Mouse (Mus musculus) liver, embryonic 12.5 days (tissue): ENCODE measurements around the gene Zfp493. TPM values are rescaled to one million over a fixed set of nuclear protein-coding genes. Genes with fewer than 3 reads are reported as not detected.
A peak's percentile ranks its signal among the peaks of the same experiment; 100 is the strongest.
"Not testable (repeated sequence)": the region's sequence is repeated elsewhere in the genome, so short reads cannot be mapped to it uniquely, and the experiment has no call there.

Experiments
- ATAC-seq: fragments of 200-750 bp; cut with Nextera tagmentation; 2 replicates; pipeline ENCODE4 v1.8.0; 2017; ENCODE audit warnings: moderate number of reproducible peaks, mild to moderate bottlenecking, moderate library complexity
- H3K27ac ChIP-seq: fragments of 300-500 bp; sonication (generic); 2 replicates; pipeline ENCODE4 v1.5.1; 2016; ENCODE audit warnings: mild to moderate bottlenecking
- H3K27me3 ChIP-seq: fragments of 300-500 bp; sonication (generic); replicated peaks from 2 replicates; pipeline ENCODE4 v1.6.1; 2016; ENCODE audit warnings: mild to moderate bottlenecking, moderate library complexity
- H3K36me3 ChIP-seq: fragments of 300-500 bp; sonication (generic); 2 replicates; pipeline ENCODE4 v1.6.1; 2016; ENCODE audit warnings: mild to moderate bottlenecking, moderate library complexity
- H3K4me1 ChIP-seq: fragments of 300-500 bp; sonication (generic); 2 replicates; pipeline ENCODE4 v1.6.1; 2016
- H3K4me2 ChIP-seq: fragments of 300-500 bp; sonication (generic); 2 replicates; pipeline ENCODE4 v1.6.1; 2016; ENCODE audit warnings: mild to moderate bottlenecking, moderate library complexity
- H3K4me3 ChIP-seq: fragments of 300-500 bp; sonication (generic); 2 replicates; pipeline ENCODE4 v1.5.1; 2016; ENCODE audit warnings: mild to moderate bottlenecking, moderate library complexity
- H3K9ac ChIP-seq: fragments of 300-500 bp; sonication (generic); 2 replicates; pipeline ENCODE4 v1.6.1; 2016; ENCODE audit warnings: mild to moderate bottlenecking, moderate library complexity
- H3K9me3 ChIP-seq: fragments of 300-500 bp; sonication (generic); replicated peaks from 2 replicates; pipeline ENCODE4 v1.6.1; 2016; ENCODE audit warnings: mild to moderate bottlenecking, moderate library complexity
- WGBS: fragments of 180-500 bp; shearing (Covaris S2); methylation state at CpG from one replicate; pipeline ENCODE4 v1.1.7; 2016; ENCODE audit not compliant: insufficient replicate concordance; 5-methylcytosine and 5-hydroxymethylcytosine counted together
- polyA plus RNA-seq: library from polyadenylated mRNA; unstranded; fragments of >200 nt; fragmentation: Nextera tagmentation; extraction: Ambion mirVana; gene quantifications from 2 replicates; pipeline ENCODE4 v1.2.1, GENCODE M21; 2016

Gene Zfp493
- 1.4 and 1.8 TPM in 2 replicates for polyA plus RNA-seq

DNA sequence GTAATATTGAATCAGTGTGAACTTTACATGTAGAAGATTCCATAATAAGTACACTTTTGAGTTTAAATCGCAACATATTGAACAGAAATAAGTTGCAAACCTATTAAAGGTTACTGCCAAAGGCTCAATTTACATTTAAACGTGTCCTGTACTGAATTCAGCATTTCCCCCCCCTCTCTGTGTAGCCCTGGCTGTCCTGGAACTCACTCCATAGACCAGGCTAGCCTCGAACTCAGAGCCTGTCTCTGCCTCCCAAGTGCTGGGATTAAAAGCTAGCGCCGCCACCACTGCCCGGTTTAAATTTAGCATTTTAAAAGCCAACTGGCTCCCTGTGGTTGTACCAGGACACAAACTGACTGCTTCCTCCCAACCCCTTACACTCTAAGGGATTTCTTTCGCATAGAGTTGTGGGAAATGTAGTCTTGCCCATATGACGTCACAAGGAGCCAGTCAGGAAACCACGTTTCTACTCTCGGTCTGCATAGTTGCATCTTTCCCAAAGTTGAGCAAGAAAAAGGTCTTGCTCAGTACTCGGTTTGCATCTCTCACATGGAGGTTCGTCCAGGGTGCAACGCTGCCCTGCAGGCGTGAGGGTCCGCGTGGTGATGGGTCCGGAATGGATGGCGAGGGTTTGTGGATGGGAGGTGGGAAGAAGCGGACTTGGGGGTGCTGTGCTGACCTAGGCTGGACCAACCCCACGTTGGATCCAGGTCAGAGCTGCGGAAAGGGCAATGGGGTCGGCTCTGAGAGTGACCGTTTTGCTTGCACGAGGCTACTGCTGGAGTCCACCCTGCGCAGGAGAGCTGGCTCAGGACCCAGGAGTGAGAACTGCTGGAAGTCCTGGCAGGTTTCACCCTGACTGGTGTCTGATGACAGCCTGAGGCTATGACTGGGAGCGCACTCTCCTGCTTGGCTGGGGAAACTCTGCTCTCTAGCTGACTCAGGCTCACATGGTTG lies at the start of gene Zfp493:
Zfp493 (plus strand) TSS at position 429 of the 957 bp plus-strand sequence.
- no peaks in the 10 kb centered on the region; the same call in 1 of the 2 replicates for H3K9me3 ChIP-seq
- no peaks in the 10 kb centered on the region for H3K27me3 ChIP-seq
- no peaks in the 10 kb centered on the region for H3K36me3 ChIP-seq
- no peak within 1 kb of the TSS for H3K27ac ChIP-seq
- 8% methylated on average over 26 of the region's 26 CpGs for WGBS
- peak within 1 kb of the TSS; percentile 70 for H3K4me3 ChIP-seq
- H3K4me2 ChIP-seq: peak within 1 kb of the TSS; percentile 73
- peak; percentile 89 for ATAC-seq
- H3K9ac ChIP-seq: peak within 1 kb of the TSS; percentile 71
- H3K4me1 ChIP-seq: peaks cover 9% of the 10 kb centered on the region

DNA sequence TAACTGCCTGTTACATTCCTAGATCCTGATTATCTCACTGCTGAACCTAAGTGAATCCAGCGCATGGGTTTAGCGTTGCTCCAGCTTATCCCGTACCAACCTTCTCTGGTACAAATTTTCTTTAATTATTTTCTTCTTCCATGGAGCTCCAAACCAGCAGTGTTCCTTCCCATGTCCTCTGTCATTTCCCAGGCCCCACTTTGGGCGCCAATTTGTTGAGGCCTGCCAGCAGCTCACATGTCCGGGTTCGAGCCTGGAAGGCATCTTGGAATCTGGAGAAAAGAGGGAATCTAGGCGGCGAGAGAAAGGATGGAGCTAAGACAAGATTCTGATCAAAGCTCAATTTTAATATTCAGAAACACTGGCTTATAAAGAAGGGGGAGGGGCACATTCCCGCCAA lies 45.1 kb upstream of the Zfp493 start:
- H3K4me1 ChIP-seq, H3K9ac ChIP-seq, H3K4me2 ChIP-seq, ATAC-seq, H3K27me3 ChIP-seq, H3K36me3 ChIP-seq, H3K4me3 ChIP-seq, H3K27ac ChIP-seq: not testable (repeated sequence)
- H3K9me3 ChIP-seq: peaks cover 14% of the 10 kb centered on the region
- 79% methylated on average over 9 of the region's 9 CpGs for WGBS

DNA sequence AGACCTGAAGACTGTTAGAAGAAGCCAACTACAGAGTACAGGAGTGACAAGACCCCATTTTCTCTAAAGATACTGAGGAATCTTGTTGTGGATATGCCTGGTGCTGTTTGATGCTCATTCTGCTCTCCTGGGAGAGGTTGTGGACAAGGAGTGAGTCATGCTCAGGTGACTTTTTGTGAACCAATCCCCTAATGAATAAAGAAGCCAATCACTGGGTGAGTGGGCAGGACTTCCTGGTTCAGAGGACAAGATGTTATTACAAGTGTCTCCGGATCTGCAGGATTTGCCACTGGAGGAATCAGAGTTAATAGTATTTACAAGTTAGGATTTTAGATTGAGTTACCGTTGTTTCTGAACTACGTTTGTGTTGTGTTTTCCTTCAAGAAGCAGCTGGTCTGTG lies 36.6 kb upstream of the Zfp493 start:
- no peak for ATAC-seq
- Histone ChIP-seq H3K27ac (no peak overlapping the region), H3K4me2 (no peak overlapping the region), H3K9ac (no peak overlapping the region), H3K4me1 (no peaks in the 10 kb centered on the region), H3K9me3 (peaks cover 6% of the 10 kb centered on the region; the same call in 1 of the 2 replicates), H3K4me3 (no peak overlapping the region), H3K27me3 (no peaks in the 10 kb centered on the region), H3K36me3 (peaks cover under 1% of the 10 kb centered on the region)
- WGBS: 73% methylated on average over 3 of the region's 3 CpGs

DNA sequence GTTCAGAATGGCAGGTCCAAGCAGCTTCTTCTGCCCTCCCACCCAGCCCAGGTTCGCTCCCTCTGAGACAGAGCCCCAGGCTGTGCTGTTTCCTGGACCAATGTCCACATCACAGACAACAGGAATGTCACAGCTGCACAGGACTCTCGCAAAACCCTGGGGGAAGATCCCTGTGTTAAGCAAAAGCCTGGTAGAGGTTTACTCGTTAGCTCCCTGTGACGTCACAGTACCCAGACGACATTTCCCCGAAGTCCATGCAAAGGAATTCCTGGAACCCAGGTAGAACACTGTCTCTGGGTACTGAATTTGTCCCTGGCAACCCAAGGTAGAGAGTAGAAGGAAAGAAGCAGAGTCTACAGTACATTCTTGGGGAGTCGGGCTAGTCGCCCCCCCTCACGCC lies 35.6 kb upstream of the Zfp493 start:
- Histone ChIP-seq H3K27me3 (no peaks in the 10 kb centered on the region), H3K27ac (no peak overlapping the region), H3K36me3 (peaks cover 10% of the 10 kb centered on the region), H3K9me3 (peaks cover 6% of the 10 kb centered on the region), H3K4me1 (no peaks in the 10 kb centered on the region), H3K9ac (no peak overlapping the region), H3K4me2 (no peak overlapping the region), H3K4me3 (no peak overlapping the region)
- ATAC-seq: no peak
- WGBS: 80% methylated on average over 9 of the region's 9 CpGs

DNA sequence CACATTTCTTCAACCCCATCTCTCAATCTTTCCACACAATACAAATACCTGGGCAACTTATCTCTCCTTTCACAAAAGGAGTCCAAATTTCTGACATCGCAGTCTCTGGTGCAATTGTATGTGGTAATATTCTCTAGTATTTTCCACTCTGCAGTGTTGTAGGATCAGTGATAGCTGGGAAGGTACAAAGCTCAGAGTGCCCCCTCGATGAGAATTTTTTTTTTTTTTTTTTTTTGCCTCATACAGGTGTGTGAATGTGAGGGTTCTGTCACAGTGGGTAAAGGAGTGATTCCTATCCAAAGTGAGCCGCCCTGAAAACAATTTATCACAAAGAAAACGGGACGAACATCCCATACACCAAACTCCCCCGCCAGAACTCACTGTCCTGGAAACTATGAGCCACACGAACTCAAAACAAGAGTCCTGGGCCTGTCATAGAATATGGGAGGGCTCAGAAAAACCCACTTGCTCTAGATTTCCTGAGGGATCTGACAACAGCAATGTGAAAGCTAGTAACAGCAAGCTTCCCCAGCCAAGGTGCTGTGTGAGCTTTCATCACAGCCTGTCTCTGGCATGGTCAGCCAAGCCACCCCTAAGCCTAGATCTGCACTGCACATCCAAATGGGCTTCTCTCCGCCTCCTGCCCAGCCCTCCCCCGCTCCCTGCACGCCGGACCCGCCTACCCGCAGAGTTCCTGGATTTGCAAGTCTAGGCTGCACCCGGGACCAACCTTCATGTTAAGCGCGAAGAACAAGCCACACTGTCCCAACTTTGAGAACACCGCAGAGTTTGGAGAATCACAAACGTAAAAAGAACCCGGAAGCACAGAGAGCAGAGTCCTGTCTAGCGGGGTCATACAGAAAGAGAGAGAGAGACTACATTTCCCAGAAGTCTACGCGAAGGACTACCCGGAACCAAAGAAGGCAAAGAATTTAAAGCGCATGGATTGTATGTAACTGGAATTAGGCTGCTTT lies 24.9 kb upstream of the Zfp493 start, which contains the start of gene Zfp85:
Zfp85 (minus strand) TSS at position 896 of the 974 bp plus-strand sequence.
- Histone ChIP-seq H3K9ac (peak within 1 kb of the TSS; percentile 63), H3K27me3 (no peaks in the 10 kb centered on the region), H3K4me3 (peak within 1 kb of the TSS; percentile 69), H3K4me2 (peak within 1 kb of the TSS; percentile 70), H3K4me1 (peaks cover 9% of the 10 kb centered on the region; the same call in 1 of the 2 replicates), H3K36me3 (peaks cover 14% of the 10 kb centered on the region), H3K27ac (peak within 1 kb of the TSS; percentile 70; the same call in 1 of the 2 replicates), H3K9me3 (no peaks in the 10 kb centered on the region)
- 8% methylated on average over 24 of the region's 24 CpGs for WGBS
- ATAC-seq: peak; percentile 91

DNA sequence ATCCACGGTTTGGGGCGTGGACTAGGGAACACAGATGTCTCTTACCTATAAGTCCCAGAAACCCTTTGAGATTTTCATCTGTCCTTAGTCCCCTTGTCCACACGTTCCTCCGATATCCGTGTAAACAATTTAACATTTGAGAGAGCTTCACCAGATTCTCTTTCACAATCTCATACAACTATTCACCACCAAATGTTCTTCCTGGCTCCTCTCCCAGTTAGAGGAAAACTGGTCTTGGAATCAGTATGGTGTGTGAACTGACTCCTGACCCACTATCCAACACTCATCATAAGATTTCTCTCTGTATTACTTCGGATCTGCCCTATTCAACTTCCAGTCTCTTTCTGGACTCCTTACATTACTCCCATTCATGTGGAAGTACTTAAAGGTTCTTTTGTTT lies 23.7 kb upstream of the Zfp493 start:
- 0 out of 2 replicates have a peak overlapping the region, but pooled peaks have one; percentile 69 for H3K4me3 ChIP-seq
- 68% methylated on average over 6 of the region's 6 CpGs for WGBS

GRCm38 (mm10) chr13:67759966-67760365 lies 19.5 kb upstream of the Zfp493 start:
- Histone ChIP-seq H3K4me3 (no peak overlapping the region), H3K27ac (no peak overlapping the region), H3K27me3 (no peaks in the 10 kb centered on the region), H3K36me3 (no peaks in the 10 kb centered on the region), H3K4me2 (no peak overlapping the region), H3K4me1 (peaks cover 5% of the 10 kb centered on the region; the same call in 1 of the 2 replicates), H3K9me3 (no peaks in the 10 kb centered on the region), H3K9ac (no peak overlapping the region)
- WGBS: 66% methylated on average over 1 of the region's 1 CpGs
- ATAC-seq: no peak

More for the DNA sequence above, 23.7 kb upstream of the Zfp493 start:
- no peaks in the 10 kb centered on the region for H3K9me3 ChIP-seq
- peaks cover 9% of the 10 kb centered on the region; the same call in 1 of the 2 replicates for H3K4me1 ChIP-seq
- H3K4me2 ChIP-seq: peak overlapping the region; percentile 70; the same call in 1 of the 2 replicates
- no peak overlapping the region for H3K9ac ChIP-seq
- no peaks in the 10 kb centered on the region for H3K27me3 ChIP-seq
- peaks cover 12% of the 10 kb centered on the region for H3K36me3 ChIP-seq
- ATAC-seq: no peak
- no peak overlapping the region for H3K27ac ChIP-seq

DNA sequence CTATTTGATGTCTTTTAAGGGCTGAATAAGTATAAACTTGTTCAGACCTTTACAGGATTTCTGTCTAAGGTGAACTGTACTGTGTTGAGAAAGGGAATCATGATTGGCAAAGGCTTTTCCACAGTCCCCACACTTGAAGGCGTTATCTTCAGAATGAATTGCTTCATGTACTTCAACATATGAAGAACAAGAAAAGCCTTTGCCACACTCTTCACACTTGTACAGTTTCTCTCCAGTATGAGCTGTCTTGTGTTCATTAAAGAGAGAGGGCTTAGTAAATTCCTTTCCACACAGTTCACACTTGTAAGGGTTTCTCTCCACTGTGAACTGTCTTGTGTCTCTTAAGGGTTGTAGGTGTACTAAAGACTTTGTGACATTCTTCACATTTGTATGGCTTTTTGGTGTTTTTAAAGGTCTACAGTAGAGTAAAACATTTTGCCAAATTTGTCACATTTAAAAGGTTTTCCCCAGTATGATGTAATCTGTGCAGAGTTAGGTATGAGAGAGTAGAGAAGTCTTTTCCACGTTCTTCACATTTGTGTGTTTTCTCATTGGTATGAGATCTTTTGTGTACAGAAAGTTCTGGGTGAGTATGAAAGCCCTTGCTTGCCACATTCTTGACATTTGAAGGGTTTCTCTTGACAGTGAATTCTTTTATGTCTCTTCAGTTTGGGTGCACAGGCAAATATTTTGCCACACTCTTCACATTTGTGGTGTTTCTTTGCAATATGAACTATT lies 16.3 kb upstream of the Zfp493 start:
- no peak for ATAC-seq
- Histone ChIP-seq H3K4me3 (no peak overlapping the region), H3K4me2 (no peak overlapping the region), H3K27me3 (no peaks in the 10 kb centered on the region), H3K36me3 (no peaks in the 10 kb centered on the region), H3K9ac (no peak overlapping the region), H3K9me3 (no peaks in the 10 kb centered on the region), H3K27ac (no peak overlapping the region), H3K4me1 (no peaks in the 10 kb centered on the region)
- 59% methylated on average over 2 of the region's 2 CpGs for WGBS

DNA sequence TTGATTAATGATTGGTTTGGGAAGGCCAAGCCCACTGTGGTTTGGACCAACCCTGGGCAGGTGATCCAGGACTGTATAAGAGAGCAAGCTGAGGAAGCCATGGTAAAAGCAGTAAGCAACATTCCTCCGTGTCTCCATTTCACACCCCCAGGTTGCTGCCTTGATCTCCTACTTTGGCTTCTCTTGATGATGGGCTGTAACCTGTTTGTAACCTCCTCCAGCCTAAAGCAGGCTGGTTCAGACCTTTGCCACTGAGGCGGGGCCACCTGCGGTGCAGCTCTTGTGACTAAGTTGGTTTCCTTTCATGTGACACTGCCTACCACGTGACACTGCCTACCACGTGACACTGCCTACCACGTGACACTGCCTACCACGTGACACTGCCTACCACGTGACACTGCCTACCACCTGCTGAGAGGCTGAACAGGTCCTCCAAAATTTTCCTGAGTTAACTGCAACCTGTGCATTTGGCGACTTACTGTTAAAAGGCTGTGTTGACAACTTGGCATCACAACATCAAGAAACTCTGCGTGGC lies 12.5 kb downstream of the Zfp493 start:
- Histone ChIP-seq H3K36me3 (peaks cover 5% of the 10 kb centered on the region), H3K9ac (no peak overlapping the region), H3K9me3 (0 out of 2 replicates have a peak, but pooled peaks cover 5% of the 10 kb centered on the region), H3K4me3 (no peak overlapping the region), H3K27me3 (no peaks in the 10 kb centered on the region), H3K4me2 (no peak overlapping the region), H3K27ac (no peak overlapping the region), H3K4me1 (no peaks in the 10 kb centered on the region)
- no peak for ATAC-seq
- WGBS: 79% methylated on average over 10 of the region's 10 CpGs

DNA sequence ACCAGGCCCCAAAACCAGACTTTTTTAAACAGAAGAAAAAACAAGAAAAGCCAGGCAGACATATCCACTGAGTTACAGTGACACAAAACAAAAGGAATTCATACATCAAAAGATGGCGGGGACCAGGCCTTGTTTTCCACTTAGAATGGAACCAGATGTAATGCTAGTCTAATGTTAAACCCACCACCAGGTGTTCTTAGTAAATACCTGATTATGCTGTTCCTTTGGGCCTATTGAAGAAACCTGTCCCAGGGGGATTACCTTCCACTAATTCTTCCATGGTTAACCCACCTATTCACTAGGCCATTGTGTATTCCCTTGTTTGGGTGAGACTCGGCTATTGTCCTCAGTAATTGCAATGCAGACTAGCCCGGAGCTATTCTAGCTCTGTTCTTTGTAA lies 19.1 kb downstream of the Zfp493 start:
- no peak for ATAC-seq
- Histone ChIP-seq H3K9ac (no peak overlapping the region), H3K9me3 (no peaks in the 10 kb centered on the region), H3K36me3 (no peaks in the 10 kb centered on the region), H3K4me3 (no peak overlapping the region), H3K4me2 (no peak overlapping the region), H3K27ac (no peak overlapping the region), H3K27me3 (no peaks in the 10 kb centered on the region), H3K4me1 (no peaks in the 10 kb centered on the region)
- 80% methylated on average over 3 of the region's 3 CpGs for WGBS

DNA sequence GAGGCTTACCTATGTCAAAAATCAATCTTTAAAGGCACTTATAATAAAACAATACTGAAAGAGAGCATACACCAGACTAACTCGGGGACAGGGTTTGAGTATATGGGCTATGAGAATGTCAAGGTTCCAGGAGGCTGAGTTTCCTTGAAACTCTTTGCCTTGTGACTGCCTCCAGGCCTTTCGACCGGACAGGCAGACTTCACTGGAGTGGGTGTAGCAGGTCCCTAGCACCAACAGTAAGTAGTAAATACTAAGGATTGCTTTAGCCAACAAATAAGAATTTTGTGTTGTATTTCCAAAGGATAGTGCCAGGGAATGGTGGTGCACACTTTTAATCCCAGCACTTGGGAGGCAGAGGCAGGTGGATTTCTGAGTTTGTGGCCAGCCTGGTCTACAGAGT lies 19.7 kb downstream of the Zfp493 start:
- H3K36me3 ChIP-seq, H3K9me3 ChIP-seq, H3K9ac ChIP-seq, H3K4me3 ChIP-seq, H3K27me3 ChIP-seq, ATAC-seq, H3K27ac ChIP-seq, H3K4me2 ChIP-seq, H3K4me1 ChIP-seq: not testable (repeated sequence)
- 72% methylated on average over 3 of the region's 3 CpGs for WGBS
